Mouse (Mus musculus) CD8-positive naive resting alpha-beta T cell, adult 2 months (primary cell): ENCODE measurements around the gene Pros1.

Source experiments
- DNase-seq, 2 experiments: peaks; one replicate each; pipeline ENCODE4 v3.0.0; 2022; ENCODE audit warnings: low read depth in 2 of 2, low spot score in 2 of 2

The Pros1 gene

GRCm38 (mm10) chr16:62854191-62855068 lies at the start of gene Pros1:
Gene Pros1 (plus strand): TSS chr16:62854307.
- peak in 1 of 2 experiments; percentile 6 for DNase-seq

GRCm38 (mm10) chr16:62804621-62805020 lies 49.5 kb upstream of the Pros1 start:
- no peak for DNase-seq

GRCm38 (mm10) chr16:62807249-62807979 lies 46.7 kb upstream of the Pros1 start:
- no peak for DNase-seq

- no peak for DNase-seq
These were observed 43.3 kb upstream of the Pros1 start for GRCm38 (mm10) chr16:62810855-62811254.

DNA sequence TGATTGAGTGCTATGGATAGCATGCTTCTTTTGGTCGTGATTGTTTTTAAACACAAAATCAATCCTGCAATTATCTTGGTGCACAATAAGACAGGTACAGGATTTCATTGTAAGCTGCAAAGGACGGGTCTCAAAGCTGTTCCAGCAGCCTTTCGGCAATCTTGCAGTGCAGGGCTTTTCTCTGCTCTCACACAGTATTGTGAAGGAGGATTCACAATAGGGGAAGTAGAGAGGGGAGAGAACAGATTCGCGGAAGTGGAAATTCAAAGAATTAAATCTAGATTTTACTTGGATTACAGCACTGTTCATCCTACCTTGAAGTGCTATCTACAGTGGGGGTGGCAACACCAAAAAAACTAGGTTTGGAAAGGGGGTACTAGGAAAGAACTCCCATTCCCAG lies 40.3 kb upstream of the Pros1 start:
- DNase-seq, result no peak

DNA sequence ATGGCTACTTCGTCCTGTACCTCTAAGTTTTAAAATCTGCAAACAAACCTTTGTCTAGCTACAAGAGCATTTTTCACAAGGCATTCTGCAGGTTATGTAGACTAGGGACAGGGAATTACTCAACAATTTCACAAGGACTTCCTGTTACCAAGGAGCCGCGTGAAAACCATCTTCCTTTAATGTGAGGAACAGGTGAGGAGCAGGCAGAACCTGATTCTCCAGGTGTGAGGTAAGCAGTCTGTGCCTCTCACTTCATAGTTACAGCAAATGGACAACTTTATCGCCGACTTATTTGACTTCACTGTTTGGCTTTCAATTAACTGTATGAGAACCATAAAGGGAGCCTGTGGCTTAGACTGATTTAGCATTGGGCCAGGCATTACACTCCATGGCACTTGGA lies 39.6 kb upstream of the Pros1 start, which contains the start of gene Stx19:
Gene Stx19 (plus strand): TSS at position 186 of the 400 bp plus-strand sequence.
- no peak for DNase-seq

GRCm38 (mm10) chr16:62822472-62822871 lies 31.6 kb upstream of the Pros1 start:
- DNase-seq, result no peak

- DNase-seq, result peak; percentile 14 to 24
These were observed 27.7 kb upstream of the Pros1 start for GRCm38 (mm10) chr16:62826156-62827001.

DNA sequence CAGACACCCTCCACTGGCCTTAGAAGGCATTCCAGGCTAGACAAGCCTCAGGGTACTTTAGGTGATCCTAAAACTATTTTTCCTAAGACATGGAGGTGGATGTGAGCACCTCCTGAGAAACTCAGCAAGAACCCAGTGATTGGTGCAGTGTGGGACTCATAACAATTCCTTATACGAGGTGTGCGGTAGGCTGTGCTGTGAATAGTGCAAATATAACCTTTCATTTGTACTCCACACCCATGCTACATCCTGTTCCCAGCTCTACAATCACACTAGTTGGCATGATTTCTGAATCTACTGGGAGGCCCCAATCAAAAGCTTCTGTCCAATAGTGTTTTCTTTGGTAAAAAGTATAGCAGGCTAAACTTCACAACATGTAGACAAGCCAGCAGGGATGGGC lies 22.1 kb upstream of the Pros1 start:
- DNase-seq, result no peak

GRCm38 (mm10) chr16:62832481-62832880 lies 21.6 kb upstream of the Pros1 start:
- peak in 1 of 2 experiments; percentile 38 for DNase-seq

DNA sequence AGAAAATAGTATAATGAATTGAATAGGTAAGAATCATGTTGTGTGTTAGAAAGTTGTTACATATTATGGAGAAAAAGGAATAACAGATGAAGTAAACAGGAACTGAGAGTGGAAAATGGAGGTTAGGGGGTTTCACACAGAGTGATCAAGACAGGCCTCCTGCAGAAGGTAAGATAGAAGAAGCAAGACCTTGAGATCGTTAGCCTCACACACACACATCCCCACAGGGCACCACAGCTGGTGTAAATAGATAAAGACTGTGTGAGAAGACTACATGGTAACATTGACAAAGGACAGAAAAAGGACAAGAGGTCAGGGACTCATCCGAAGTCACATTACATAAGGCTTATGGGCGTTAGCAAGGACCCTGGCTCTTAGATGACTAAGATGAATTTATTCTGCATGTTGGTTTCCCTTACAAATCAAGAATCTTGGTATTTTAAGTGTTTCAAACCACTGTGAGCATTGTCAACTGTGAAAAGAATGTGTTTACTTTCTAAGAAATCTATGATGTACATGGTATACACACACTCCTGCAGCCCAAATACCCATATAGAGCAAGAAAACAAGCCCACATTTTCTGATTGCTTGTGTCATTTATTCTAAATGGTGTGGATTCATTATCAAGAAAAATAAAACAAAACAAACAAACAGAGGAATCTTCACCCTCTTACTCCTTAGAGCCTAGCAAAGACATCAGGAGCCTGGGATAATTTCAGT lies 19.9 kb upstream of the Pros1 start:
- no peak for DNase-seq

- no peak for DNase-seq
These were observed 8.8 kb upstream of the Pros1 start for GRCm38 (mm10) chr16:62845341-62845740.

DNA sequence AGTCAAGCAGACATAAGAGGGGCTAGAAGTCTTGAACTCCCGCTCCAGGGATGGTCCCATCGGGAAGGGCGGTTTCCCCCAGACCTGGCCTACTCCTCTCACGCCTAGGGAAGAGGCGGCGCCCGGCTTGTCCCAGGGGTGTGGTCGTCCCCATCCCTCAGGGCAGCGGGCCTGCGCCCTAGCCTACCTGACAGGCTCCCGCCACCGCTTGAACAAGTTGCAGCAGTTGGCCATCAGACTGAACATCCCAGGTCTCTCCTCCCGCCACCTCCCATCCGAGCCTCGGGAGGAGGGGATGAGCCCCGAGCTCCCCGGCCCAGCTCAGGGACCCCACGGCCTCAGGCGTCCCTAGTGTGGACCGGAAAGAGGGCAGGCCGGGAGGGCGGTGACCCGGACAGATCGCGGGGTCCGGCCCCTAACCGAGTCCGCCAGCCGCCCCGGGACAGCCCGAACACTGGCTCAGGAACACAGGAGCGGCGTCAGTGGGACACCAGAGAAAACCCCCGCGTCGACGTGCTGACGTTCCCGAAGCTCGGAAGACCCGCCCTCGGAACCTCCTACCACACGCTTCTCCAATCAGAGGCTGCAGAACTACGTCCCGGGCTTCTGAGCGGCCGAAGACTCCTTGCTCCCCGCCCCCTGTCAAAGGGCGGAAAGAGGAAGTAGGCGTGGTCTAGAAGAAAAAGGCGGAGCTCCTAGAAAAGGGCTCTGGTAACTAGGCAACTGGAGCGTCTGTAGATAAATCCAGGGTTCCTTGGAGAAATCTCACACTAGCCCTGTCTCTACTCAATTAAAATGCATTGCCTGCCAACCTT lies 7.4 kb upstream of the Pros1 start, which contains the start of gene Arl13b:
Gene Arl13b (minus strand): TSS at position 543 of the 815 bp plus-strand sequence.
- DNase-seq, result peak; percentile 88 to 89

DNA sequence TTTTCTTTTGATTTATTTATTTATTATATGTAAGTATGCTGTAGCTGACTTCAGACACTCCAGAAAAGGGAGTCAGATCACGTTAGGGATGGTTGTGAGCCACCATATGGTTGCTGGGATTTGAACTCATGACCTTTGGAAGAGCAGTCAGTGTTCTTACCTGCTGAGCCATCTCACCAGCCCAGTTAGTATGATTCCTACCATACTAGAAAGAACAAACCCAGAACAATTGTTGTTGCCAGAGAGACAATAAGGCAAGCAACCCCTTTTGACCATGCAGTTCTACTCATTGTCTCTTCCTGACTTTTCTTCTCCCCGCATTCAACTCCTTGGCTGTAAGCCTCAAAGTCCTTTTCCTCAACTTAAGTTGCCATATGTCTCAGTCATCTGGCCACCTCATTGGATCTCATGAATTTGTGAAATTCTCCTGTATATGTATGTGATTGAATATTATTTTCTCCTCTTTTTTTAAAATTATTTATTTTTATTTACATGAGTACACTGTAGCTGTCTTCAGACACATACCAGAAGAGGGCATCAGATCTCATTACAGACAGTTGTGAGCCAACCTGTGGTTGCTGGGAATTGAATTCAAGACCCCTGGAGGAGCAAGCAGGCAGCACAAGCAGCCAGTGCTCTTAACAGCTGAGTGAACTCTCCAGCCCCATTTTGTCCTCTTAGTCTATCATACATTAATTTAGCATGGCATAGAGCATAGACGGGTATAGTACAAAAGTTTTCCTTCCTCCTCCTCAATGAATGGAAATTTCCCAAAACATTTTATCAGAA lies 1.4 kb upstream of the Pros1 start:
- no peak for DNase-seq

DNA sequence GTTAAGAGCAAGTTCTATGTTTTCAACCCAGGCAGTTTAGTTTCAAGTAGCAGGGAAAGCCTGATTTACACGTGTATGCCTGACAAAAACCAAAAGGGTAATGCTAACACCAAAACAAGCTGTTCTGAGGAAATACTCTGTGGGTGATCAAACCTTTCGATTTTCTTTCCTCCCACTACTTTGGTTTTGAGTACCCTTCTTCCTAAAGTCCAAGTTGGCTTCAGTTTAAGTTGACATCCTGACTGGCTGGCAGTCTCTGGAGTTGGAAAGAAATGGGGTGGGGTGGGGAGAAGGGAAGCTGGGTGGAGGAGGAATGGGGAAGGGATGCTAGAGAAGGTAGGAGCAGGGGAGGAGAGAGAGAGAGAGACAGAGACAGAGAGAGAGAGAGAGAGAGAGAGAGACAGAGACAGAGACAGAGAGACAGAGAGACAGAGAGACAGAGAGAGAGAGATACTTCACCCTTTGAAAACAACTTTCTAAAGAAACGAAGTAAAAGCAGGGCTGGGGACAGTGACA lies 438 bp upstream of the Pros1 start:
- DNase-seq, result no peak

DNA sequence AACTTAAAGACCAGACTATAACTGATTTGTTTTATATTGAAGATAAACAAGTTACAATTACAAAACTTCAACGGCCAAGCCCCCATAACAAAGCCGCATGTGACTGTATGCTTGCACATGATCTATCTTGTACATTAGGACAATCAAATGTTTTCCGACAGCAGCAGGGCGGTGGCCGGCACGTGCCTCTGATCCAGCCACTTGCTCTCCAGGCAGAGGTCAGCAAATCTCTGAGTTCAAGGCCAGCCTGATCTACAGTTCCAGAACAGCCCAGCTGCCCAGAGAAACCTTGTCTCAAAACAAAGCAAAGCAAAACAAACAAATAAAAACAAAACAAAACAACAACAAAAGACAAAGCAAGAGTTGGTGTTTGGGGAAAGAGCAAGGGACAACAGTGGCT lies 1.3 kb downstream of the Pros1 start:
- no peak for DNase-seq

DNA sequence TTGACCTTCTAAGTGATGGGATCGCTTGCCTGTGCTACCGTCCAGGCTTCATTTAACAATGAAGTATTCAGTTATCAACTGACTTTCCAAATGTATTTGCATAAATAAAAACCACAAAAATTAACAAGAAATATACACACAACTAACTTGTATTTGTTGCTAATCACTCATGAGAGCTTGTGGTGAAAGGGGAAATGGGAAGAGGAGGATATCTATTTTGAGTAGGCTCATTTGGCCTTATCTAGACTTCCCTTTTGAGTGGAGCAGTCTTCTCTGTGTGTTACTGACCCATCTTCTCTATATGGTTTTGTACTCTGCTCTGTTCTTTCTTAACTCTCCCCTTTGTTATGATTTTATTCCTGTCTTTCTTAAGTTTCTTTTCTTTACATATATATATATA lies 2.2 kb downstream of the Pros1 start:
- DNase-seq, result no peak

GRCm38 (mm10) chr16:62857498-62857897 lies 3.4 kb downstream of the Pros1 start:
- no peak for DNase-seq

- no peak for DNase-seq
These were observed 3.9 kb downstream of the Pros1 start for GRCm38 (mm10) chr16:62858018-62858417.
